Mouse (Mus musculus) kidney, adult 8-10 months (tissue): ENCODE data around the gene Rptor.

ENCODE experiments used
- DNase-seq, 2 experiments: peaks; one replicate each; pipeline ENCODE4 v3.0.0; 2022

Gene Rptor

DNA sequence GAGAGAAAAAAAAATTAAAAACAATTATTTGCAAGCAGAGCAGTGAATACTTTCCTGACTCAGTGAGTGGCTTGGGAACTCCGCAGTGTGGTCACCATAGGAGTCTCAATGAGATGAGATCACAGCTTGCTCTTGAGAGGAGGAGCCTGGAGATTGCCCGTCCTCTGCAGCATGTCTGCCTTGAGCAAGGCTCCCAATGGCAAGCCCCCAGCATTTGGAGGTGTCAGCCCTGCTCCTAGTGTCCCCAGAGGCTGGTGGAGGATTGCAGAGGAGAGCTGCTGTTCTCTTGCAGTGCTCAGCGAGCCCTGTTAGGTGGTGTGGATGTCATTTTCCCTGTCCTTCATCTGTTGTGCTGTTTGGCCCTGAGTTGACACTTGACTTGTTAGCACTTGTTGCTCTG, 56.6 kb downstream of the Rptor start:
- DNase-seq: no peak

DNA sequence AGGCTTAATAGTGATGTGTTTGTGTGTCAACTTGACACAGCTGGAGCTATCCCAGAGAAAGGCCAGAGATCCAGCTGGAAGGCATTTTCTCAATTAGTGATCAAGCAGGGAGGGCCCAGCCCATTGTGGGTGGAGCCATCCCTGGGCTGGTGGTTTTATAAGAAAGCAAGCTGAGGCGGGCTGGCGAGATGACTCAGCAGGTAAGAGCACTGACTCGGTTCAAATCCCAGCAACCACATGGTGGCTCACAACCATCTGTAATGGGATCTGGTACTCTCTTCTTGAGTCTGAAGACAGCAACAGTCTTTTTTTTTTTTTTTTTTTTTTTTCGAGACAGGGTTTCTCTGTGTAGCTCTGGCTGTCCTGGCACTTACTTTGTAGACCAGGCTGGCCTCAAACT, 58.8 kb downstream of the Rptor start:
- DNase-seq: peak in 1 of 2 experiments; percentile 35

DNA sequence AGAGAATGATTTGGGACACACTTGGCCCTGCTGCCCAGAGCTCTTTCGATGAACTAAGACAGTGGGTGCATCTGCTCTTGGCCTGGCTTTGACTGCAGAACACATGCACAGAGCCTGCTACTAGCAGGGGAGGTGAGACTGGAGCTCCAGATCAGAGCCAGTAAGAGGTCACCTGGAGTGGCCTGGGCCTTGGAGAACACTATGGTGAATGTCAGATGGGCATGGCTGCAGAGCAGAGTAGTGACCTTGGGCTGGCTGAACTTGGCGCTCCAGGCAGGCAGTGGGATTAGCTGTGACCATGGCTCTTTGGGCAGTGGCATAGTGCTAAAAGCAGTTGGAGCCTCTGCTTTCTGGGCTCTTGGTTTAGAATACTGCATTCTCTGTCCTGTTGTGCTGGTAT, 61.2 kb downstream of the Rptor start:
- no peak for DNase-seq

DNA sequence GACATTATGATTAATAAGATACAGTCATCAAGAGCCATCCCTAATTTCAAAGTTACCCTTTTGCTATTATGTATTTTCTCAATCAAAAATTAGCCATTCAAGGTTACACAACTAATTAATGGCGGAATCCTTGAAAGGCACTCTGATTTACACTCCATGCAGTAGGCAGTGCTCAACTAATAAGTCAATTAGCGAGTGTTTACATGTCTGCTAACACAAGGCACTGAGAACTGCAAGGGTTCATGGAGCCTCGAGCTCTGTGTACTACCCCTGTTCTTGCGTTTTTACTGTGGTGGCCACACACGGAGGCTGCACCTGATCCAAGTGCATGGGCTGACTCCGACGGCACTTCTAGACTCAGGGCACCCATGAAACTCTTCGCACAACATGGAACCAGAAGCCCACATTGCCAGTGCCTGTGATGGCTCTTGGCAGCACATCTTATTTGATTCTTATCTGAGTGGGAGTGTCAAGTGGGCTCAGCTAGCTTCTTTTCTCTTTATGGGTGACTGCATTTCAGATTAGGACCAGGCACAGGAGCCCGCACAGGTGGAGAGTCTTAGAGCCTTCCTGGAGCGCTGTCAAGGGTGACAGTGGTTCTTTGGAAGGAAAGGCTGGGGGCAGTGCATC, 62.1 kb downstream of the Rptor start:
- DNase-seq: no peak

DNA sequence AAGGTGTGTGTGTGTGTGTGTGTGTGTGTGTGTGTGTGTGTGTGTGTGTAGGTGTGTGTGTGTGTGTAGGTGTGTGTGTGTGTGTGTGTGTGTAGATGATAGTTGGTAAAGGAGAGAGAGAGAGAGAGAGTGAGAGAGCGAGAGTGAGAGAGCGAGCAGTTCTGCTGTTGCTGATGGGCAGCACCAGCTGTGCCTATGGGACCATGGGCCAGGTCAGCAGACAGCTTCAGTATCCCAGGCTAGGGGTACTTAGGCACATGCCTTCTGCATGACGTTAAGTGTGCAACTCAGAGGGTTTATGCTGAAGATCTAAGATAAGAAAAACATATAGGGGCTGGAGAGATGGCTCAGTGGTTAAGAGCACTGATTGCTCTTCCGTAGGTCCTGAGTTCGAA, 62.6 kb downstream of the Rptor start:
- DNase-seq: no peak

DNA sequence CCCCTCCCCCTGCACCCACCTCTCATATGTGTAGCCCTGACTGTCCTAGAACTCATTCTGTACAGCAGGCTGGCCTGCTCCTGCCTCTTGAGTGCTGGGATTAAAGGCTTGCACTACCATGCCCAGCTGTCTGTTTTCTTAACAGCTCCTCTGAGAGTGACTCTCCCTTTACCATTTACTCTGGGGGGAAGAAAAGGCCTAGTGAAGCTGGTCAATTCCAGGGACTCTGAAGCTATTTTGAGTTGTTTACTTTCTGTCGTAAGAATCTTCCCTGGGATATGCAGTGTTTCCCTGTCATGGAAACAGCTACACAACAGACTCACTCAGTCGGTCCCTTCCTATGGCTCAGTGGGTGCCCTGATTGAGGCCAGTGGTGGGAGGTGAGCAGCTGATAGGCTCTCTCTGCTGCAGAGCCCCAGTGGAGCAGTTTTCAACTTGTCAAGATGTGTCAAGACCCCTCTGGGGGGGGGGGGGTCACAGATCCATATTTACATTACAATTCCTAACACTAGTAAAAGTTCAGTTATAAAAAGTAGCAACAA, 63.9 kb downstream of the Rptor start:
- DNase-seq: no peak

DNA sequence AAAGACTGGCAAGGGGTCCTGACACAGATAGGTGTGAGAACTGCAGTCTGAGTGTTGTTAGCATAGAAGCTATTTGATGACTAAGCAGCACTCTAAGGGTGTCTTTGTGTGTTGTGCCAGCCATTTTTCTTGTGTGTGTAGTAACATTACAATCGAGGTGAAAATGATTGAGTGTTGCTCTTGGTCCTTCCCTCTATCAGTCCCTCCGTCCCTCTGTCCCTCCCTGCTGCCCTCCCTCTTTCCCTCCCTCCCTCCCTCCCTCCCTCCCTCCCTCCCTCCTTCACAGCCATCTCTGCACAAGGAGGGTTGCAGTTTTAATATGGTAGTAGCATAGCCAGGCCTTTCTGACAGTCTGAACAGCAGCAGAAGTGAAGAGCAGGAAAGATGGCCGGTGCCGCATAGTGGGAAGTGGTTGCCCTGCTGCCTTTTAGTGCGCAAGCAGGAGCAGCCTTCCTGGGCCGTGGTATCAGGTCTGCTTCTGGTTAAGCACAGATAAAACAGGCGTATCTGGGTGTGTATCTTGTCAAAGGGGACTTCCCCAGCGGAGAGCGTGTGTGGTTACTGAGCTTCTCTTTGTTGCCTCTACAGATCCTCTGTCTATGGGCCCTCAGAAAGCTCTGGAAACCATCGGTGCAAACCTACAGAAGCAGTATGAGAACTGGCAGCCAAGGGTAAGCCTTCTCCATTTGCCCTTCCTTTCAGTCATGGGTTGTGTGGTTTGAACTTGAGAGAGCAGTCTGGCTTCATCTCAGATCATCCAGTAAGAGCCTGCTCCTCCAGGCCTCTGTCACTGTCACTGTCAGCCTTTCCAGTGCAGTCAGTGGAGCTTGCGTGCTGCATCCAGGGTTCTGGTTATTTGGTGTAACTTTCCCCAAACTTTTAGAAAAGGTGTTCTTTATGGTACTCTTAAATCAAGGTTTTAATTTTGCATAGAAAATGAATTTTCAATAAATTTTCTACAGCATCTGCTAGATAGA, 68.3 kb downstream of the Rptor start:
- no peak for DNase-seq

DNA sequence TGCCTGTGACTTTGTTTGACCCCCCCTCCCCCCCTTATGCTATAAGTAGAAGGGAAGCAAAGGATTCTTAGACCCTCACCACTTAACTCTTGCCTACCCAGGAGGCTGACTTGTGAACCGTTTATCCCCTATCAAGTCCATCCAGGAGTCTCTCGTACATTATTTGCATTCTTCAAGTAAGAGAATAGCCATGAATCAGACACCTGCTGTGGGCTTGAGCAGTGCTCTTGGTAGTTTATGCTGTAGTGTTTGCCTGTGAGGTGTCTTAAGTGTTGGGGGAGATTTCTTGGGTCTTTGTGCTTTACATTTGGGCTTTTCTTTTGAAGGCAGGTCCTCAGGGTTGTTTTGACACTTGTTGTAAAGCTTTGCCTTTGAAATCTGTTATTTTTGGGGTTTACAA, 69.3 kb downstream of the Rptor start:
- no peak for DNase-seq

DNA sequence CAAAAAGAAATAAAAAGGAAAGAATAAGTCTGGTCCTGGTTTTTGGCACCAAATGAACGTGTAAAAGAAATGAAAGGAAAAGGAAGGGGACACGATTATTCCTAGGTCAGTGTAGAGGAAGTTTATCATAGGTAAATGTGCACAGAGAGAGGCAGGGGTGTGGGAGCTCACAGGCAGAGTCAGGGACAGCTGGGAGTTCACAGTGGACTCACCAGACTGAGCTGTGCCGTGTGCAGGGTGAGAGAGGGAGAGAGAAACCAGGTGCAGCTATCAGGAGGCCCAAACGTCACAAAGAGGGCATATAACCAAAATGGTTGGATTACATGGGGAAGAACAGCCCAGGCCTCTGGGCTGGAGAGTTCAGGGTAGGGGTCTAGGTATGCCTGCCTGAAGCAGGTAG, 70.1 kb downstream of the Rptor start:
- no peak for DNase-seq

DNA sequence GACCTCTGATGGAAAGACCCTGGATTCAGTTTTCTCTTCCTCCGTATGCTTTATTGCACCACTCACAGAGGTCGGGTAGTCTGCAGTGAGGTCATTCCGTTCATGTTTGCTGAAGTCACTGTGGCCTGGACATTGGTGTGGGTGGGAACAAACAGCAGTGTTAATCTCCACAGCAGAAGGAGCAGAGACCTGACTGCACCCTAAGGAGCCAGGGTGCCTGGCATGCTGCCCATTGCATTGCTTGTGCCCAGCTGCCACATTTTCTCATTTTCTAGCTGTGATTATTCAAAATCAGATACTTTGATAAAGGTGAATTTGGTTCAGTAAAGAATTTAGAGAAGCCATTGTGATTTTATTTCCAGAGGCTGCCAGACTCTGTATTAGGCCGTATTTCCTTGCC, 72.1 kb downstream of the Rptor start:
- DNase-seq: no peak

- DNase-seq: no peak
These were observed 72.8 kb downstream of the Rptor start for GRCm38 (mm10) chr11:119675546-119675945.

GRCm38 (mm10) chr11:119676751-119677411, 74.2 kb downstream of the Rptor start:
- DNase-seq: no peak

DNA sequence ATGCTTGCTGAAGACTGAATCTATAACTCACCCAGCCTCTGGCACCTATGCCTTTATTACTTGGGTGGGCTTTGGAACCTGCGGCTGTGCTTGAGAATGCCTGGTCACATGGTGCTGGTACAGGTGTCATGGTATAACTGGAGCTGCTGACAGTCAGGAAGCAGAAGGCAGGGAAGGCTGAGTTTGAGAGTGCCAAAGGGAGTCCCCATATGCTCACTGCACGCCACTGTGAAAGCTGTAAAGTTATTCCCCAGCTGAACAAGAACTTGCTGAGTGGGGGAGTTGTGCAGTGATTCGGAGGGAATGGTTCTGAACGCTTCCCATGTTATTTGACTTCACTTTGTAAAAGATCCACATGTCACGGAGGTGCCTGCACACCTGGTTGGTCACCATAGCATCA, 75.7 kb downstream of the Rptor start:
- no peak for DNase-seq

- DNase-seq: no peak
These were observed 78.0 kb downstream of the Rptor start for GRCm38 (mm10) chr11:119680735-119681134.

DNA sequence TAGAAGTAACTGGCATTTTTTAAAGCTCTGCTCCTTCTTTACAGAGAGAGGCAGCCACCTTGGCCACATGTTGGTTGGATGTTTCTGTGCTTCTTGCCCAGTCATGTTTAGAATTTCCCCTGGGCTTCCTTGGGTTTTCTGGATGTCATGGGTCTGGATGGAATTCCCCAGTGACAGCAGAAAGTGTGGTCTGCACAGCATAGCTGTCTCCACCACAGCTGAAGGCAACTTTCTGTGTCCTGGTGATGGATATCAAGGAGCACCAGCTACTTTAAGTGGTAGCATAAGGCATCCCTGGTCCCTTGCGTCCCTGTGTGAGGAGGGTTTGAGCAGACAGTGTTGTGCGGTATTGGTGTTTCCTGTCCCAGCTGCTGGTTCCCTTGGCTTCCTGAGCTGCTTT, 79.6 kb downstream of the Rptor start:
- DNase-seq: no peak

DNA sequence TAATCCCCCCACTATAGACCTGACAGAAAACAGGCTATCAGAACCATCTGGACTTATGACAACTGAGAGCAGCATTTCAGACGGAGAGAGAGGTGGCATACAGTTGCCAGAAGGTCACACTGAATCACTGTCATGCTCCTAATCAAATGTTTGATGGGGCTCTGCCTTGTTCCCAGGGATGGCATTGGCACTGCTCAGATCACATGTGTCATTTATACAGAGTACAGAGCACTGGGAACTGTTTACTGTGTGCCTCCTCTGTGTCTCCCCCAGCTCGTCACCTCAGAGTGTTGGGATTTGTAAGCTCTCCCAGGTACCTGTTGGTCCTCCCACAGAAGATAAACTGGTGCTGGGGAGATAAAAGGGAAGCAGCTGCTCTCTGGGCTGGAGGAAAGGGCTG, 81.1 kb downstream of the Rptor start:
- no peak for DNase-seq

- peak; percentile 34 to 40 for DNase-seq
These were observed 82.8 kb downstream of the Rptor start for GRCm38 (mm10) chr11:119685477-119685876.

GRCm38 (mm10) chr11:119685910-119686659, 83.4 kb downstream of the Rptor start:
- DNase-seq: no peak

DNA sequence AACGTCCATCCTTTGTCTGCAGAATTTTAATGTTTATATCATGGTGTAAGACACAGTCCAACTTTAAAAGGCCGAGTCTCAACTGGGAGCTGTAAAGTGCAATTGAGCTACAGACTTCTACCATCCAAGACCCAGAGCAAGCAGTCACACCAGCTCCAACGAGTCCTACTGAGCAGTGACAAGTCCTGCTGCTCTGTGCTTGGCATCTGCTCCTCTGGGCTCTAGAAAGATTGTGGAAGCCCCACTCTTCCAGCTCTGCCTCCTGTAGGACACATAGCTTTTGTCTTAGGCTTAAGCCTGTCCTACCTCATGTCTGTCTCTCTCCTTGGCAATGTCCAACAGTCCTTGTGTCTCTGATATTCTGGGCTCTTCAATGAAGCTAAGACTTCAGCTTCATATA, 84.6 kb downstream of the Rptor start:
- DNase-seq: no peak

DNA sequence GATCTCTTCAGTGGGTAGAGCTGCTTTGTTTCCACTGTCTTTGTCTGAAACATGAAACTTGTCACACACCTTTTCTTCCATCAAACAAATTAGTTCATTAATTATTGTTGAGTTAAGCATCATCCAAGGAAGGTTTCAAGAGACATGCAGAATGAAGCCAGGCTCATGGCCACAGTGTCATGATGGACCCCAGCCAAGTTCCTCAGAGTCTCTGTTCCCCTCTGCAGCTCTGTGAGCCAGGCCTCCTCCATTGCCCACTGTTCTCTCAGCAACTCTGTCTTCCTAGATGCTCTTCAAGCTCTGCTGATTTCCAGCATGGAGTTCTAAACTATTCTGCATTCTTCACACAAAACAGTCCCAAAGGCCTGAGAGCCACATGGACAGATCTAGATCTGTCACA, 85.3 kb downstream of the Rptor start:
- DNase-seq: no peak

- DNase-seq: no peak
These were observed 87.2 kb downstream of the Rptor start for GRCm38 (mm10) chr11:119689936-119690335.

DNA sequence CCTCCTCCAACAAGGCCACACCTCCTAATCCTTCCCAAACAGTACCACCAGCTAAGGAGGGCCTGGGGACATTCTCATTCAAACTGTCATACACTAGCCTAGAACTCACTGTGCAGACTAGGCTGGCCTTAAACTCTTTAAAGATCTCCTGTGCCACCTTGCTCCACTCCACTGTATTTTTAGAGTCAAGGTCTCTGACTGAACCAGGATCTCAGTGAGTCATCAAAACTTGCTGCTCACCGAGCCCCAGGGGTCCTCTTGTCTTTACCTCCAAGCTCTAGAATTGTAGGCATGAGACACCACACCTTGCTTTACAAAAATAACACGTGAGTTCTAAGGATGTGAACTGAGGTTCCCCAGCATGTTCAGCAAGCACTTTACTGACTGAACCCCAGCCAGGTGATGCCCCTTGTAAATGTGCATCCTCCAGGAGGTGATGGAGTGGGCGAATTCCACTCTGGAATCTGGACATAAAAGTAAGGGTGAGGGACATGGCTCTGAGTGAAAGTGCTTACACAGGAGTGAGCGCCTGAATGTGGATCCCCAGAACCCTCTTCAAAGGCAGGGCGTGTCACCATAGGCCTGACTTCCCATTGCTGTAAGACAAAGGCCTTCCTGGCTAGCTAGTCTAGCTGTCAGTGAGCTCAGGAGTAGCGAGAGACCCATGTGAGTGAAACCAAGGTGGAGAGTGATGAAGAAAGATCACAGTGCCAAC, 89.6 kb downstream of the Rptor start:
- DNase-seq: no peak
